Mouse (Mus musculus): Measurements from ENCODE around the gene Rwdd4a.

The Rwdd4a gene

GRCm38 (mm10) chr8:47533344-47534125 is at the start of gene Rwdd4a, which contains the start of gene Trappc11:
Rwdd4a (plus strand) TSS chr8:47533664.
Trappc11 (minus strand) TSS chr8:47533470.
- peak; percentile 96 for DNase-seq

GRCm38 (mm10) chr8:47487231-47487630 is 46.2 kb upstream of the Rwdd4a start:
- no peak for DNase-seq

DNA sequence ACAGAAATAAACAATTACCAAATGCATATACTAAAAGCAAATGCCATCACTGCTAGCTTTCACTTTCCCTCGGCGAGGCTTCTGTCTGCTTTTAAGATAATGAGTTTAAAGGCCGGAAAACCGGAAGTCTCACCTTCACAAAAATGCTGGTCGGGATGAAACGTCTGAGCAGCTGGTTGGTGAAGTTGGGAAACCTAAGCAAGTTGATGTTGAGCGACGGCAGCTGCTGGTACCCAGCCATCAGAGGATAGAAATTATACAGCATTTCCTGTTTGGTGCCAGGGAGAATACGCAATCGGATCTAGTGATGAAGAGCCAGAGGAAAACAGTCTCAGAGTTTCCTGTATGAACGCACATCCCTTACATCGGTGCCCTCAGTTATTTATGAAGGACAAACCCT is 40.4 kb upstream of the Rwdd4a start:
- DNase-seq: no peak

DNA sequence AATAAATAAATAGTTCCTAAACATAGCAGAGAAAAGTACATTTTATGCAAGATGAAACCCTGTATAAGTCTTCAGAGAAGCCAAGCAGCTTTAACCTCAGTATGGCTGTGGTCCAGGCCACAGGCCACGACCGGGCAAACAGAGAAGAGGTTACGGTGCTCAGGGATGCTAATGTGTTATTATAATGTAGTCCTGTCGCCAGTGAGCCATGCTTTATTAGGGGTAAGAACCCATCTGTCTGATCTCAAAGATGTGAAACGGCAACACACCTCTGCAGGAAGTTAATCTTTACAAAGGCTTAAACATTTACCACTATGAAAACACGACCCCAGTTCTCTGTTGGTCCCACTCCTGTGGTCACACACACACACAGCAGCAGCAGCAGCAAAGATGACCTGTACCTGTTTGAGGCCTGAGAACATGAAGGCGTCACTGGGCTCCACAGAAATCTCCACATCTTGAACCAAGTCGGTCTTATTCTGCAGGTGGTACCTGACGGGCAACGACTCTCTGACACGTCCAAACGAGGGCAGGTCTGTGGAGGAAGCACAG is 38.8 kb upstream of the Rwdd4a start:
- DNase-seq: no peak

DNA sequence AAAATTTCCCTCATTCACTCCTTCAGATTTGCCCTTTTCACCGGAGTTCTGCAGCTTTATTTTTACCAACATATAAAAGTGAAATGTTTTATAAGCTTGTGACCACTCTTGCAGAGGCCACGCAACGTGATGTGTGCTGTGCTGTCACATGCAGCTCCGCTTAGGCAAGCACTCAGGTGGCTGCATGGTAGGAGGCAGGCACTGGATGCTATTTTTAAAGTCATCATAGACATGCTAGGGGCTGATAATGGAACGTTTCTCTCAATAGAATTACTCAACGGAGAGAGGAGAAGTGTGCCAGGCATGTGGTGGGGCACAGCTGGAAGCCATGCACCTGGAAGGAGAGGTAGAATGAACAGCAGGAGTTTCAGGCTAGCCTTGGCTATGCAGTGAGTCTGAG is 38.0 kb upstream of the Rwdd4a start:
- no peak for DNase-seq

DNA sequence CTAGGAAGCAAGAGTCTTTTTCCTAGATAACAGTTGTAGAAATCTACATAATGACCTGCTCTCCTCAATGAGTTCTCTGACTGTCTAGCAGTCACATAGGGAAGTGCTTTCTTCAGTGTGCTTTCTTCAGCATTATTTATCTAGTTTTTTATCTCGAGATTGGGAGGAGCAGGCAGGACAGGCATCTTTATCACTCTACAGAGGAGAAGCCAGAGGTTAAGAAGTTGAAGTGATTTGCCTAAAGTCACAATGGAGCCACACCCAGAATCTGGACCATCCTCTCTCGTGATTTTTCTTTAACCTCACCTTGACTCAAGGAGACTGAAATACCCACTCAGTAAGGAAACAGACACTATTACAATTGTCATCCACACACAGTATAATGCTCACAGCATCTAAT is 31.5 kb upstream of the Rwdd4a start:
- no peak for DNase-seq

- no peak for DNase-seq
Observed at GRCm38 (mm10) chr8:47502546-47502945, 30.9 kb upstream of the Rwdd4a start.

DNA sequence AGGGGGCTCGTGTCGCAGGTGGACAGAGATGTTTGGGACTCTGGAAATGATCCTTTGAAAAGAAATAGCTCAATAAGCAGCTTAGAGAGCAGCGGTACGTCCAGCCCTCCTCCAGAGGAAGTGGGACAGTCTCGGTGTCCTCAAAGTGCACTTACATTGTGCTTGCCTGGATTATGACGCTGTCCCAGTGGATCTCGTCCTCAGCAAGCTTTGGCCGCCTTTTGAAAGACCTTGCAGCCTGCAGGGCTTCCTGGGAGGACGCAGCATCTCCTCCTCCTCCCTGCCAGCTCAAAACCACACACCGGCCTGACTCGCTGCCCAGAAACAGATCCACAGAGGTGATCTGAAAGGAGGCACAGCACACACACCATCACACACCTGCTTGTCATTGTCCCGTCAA is 28.0 kb upstream of the Rwdd4a start:
- no peak for DNase-seq

DNA sequence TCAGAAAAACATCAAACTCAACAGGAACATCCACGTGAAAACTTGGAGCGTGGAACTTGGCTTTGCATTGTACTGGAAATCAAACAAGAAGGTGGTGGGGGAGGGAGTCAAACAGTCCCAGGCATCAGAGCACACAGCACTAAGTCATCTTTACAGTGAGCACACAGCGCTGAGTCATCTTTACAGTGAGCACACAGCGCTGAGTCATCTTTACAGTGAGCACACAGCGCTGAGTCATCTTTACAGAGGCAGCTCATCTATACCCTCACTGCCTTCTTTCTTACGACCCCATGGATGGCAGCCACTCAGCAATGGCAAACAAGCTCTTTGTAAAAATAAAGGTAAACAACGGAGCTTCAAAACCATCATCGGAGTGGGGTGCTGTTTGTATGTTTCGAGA is 22.5 kb upstream of the Rwdd4a start:
- no peak for DNase-seq

DNA sequence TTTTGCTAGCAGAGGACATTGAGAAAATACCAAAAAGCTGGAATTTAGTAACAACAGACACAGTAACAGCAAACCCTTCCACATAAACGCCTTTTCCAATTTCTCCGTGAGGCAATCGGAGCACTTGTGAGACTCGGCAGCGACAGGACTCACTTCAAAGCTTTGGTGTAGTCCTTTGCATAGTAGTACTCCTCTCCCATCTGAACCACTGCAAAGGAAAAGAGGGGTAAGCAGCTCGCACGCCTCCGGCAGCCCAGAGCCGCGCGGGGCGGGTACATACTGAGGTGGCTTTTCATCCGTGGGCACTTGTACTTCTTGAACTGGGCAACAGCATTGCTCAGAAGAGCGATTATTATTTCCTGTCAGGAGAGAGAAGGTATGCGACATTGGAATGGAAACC is 19.9 kb upstream of the Rwdd4a start:
- DNase-seq: no peak

DNA sequence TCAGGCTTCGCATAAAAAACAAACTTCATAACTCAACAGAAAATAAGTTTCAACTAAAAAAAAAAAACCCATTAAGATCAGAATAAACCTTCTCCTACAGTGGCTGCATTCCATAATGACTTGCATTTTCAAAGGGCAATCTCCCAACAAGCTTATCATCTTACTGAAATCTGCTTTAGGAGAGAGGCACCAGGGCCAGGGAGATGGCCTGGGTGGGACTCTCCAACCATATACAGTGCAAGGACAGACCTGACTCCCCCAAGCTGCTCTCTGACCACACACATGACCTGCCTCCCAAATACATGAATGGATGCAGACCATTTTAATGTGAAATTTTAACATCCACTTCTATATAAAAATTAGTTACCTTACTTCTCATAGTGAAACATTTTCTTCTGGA is 5.4 kb upstream of the Rwdd4a start:
- no peak for DNase-seq

DNA sequence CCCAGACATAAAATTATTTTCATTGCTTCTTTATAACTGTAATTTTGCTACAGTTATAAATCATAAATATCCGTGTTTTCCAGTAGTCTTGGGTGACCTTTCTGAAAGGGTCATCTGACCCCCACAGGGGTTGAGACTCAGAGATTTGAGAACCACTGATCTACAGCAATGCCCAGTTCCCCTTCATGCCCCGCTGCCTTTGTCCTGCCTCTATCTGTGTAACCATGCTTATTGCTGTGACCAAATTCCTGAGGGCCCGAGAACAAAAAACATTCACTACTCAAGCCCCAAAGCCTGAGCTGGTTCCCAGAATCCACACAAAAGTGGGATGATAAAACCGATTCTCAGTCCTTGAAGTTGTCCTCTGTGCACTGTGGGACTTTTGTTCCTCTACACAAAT is 4.9 kb downstream of the Rwdd4a start:
- no peak for DNase-seq

DNA sequence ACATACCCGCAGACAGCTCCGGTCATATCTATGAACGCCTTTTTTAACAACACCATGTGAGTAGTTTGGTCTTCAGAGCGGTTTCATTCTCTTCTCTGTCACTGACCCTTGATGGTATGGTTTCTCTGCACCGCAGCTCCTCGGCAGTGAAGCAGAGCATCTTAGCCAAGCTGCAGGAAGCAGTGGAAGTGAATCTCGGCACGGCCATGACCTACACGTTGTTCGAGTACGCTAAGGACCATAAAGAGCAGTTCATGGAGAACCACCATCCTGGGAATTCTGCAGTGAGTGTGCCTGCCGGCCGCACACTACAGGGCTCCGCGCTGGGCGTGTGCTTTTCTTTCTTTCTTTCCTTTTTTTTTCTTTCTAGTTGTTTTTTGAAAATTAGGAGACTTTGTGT is 9.3 kb downstream of the Rwdd4a start:
- DNase-seq: no peak

DNA sequence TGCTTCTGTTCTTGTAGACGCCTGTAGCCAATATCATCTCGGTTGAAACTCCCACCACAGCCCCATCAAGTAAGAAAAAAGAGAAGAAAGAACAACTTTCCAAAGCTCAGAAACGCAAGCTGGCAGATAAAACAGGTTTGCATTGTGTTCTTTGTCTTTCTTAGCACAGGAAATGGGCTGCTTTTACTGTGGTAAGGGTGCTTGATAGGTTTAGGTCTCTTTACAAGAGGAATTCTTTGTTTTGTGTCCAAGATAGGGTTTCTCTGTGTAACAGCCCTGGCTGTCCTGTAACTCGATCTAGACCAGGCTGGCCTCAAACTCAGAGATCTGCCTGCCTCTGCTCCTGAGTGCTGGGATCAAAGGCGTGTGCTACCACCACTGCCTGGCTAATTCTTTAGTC is 10.6 kb downstream of the Rwdd4a start:
- DNase-seq: no peak

DNA sequence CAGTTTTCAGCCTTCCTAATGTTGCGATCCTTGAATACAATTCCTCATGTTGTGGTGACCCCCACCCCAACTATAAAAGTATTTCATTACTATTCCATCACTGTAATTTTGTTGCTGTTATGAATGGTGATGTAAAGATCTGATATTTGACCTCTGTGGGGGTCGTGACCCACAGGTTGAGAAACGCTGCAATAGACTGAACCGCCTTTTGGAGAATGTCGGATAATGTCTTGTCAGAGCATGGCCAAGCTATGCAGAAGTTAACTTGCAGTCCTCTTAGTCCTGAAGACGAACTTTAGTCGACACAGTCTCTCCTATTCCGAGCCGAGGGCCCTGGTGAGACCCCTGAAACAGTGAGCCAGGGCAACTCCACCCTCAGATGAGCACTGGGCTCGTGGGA is 13.6 kb downstream of the Rwdd4a start:
- DNase-seq: no peak

DNA sequence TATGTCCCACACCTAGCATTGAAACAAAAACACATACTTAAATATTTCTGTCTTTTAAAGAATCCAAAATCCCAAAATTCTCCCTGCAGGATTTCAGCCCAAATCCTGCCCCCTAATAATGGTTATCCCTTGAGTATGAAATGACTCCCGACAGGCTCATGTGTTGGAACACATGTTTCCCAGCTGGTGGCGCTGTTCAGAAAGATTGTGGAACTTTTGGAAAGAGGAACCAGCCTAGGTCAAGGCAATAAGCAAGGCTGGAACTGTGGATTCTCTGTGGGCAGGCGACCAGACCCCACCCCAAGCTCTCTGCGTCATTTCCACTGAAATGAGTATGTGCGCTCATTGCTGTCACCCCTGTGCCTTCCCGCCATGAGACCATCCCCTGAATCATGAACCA is 20.1 kb downstream of the Rwdd4a start:
- no peak for DNase-seq

DNA sequence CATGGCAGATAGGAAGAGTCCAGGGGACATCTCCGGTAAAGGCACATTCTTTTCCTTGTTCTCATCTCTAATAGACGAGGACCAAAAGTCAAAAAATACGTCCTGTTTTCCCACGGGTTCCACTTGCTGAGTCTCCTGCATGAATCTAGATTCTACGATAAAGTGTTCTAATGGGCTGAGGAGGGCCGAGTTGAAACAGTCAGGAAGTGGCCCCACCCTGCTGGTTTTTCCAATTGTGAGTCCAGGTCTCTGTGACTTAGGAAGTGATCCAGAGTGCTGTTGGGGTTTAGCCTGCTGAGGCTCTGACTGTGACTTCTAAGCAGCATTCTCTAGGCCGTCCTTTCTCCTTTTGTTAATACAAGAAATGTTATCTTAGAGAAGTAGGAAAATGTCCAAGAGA is 23.0 kb downstream of the Rwdd4a start:
- no peak for DNase-seq

DNA sequence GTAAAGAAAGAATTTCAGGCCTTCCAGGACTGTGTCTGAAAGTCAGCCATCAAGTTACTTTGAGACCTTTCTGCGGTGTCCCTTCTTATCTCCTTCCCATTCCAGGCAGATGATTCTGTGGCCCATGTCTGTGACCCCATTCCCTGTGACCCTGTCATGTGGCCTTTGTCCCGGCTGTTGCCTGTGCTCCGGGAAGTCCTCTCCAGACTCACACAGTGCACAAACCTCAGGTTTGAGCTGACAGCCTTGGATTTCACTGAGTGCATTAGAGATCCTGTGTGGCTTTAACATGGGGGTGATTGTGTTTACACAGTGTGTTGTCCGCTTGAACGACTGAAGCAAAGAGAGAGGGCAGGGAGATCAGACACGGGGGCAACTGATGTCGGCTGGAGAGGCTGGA is 24.8 kb downstream of the Rwdd4a start:
- no peak for DNase-seq

DNA sequence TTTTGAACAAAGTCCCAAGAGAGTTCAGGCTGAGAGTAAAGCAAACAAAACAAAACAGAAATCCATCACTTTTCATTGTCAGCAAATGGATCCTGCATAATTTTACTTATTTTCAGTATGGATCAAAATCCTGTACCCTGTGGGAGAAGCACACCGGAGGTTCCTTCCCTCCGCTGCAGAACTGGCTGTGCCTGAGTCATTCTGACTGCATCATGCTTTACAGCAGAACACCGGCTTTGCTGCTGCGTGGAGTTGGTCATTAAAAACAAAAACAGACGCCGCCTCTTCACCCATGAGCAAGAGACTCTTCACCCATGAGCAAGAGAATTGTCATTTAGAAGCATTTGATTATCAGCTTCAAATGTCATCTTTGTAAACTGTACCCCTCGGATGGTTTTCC is 27.3 kb downstream of the Rwdd4a start:
- DNase-seq: no peak

- DNase-seq: no peak
Observed at GRCm38 (mm10) chr8:47566551-47566950, 33.1 kb downstream of the Rwdd4a start.

GRCm38 (mm10) chr8:47568098-47568497 is 34.6 kb downstream of the Rwdd4a start:
- DNase-seq: no peak

- peak in 1 of 2 experiments; percentile 9 for DNase-seq
Observed at GRCm38 (mm10) chr8:47570161-47570560, 36.7 kb downstream of the Rwdd4a start.

DNA sequence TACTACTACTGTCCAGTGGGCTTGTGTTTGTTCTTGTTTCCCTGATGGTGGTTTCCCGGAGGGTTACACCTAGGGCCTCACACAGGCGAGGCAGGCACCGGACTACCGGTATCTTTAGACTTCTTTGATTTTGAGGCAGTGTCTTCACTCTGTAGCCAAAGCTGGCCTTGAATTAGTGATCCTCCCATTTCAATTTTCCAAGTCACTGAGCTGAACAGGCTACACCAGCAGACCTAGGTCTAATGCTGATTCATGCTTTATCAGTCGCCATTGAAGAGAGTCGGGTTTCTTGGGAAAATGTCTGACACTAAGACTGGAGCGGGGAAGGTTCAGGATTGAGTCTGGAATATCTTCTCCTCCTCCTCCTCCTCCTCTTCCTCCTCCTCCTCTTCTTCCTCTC is 40.0 kb downstream of the Rwdd4a start:
- no peak for DNase-seq

GRCm38 (mm10) chr8:47581454-47581853 is 48.0 kb downstream of the Rwdd4a start:
- no peak for DNase-seq

- no peak for DNase-seq
Observed at GRCm38 (mm10) chr8:47588616-47589015, 55.2 kb downstream of the Rwdd4a start.

Measured in cerebellum, postnatal 25 days (tissue).